Mouse (Mus musculus): ENCODE data around the gene Gm12184.
"Not testable (repeated sequence)": the region's sequence is repeated elsewhere in the genome, so short reads cannot be mapped to it uniquely, and the experiment has no call there.

The Gm12184 gene

GRCm38 (mm10) chr11:48846881-48847280 is 20.4 kb upstream of the Gm12184 start:
- no peak for DNase-seq (ENCODE audit: low spot score)

- DNase-seq (ENCODE audit: low spot score): not testable (repeated sequence)
These were observed 19.9 kb upstream of the Gm12184 start for GRCm38 (mm10) chr11:48846362-48846761.

- DNase-seq (ENCODE audit: low spot score): no peak
These were observed 18.9 kb upstream of the Gm12184 start for GRCm38 (mm10) chr11:48845244-48845815.

- DNase-seq (ENCODE audit: low spot score): no peak
These were observed 17.9 kb upstream of the Gm12184 start for GRCm38 (mm10) chr11:48844309-48844708.

GRCm38 (mm10) chr11:48843202-48843601 is 16.7 kb upstream of the Gm12184 start:
- no peak for DNase-seq (ENCODE audit: low spot score)

- no peak for DNase-seq (ENCODE audit: low spot score)
These were observed 15.9 kb upstream of the Gm12184 start for GRCm38 (mm10) chr11:48842378-48842792.

GRCm38 (mm10) chr11:48841213-48841612 is 14.8 kb upstream of the Gm12184 start:
- no peak for DNase-seq (ENCODE audit: low spot score)

DNA sequence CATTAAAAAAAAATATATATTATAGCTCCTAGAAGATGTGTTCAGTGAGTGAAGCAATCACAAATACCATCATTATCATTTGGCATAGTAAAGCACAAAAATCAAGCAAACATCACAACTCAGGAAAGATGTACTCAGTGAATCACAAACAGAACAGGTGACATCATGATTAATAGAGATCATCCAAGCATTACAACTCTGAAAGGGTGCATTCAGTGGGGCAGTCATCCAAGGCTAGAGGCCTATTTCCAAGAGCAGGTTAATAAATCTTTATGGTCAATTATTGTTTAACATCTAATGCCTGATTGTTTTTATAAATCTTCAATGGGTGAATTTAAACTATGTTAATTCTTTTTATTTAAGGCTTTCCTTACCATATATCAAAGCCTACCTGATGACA is 14.3 kb upstream of the Gm12184 start:
- no peak for DNase-seq (ENCODE audit: low spot score)

GRCm38 (mm10) chr11:48838879-48839680 is 12.6 kb upstream of the Gm12184 start:
- no peak for DNase-seq (ENCODE audit: low spot score)

- peak; percentile 32 for DNase-seq (ENCODE audit: low spot score)
These were observed 11.8 kb upstream of the Gm12184 start for GRCm38 (mm10) chr11:48838181-48838797.

DNA sequence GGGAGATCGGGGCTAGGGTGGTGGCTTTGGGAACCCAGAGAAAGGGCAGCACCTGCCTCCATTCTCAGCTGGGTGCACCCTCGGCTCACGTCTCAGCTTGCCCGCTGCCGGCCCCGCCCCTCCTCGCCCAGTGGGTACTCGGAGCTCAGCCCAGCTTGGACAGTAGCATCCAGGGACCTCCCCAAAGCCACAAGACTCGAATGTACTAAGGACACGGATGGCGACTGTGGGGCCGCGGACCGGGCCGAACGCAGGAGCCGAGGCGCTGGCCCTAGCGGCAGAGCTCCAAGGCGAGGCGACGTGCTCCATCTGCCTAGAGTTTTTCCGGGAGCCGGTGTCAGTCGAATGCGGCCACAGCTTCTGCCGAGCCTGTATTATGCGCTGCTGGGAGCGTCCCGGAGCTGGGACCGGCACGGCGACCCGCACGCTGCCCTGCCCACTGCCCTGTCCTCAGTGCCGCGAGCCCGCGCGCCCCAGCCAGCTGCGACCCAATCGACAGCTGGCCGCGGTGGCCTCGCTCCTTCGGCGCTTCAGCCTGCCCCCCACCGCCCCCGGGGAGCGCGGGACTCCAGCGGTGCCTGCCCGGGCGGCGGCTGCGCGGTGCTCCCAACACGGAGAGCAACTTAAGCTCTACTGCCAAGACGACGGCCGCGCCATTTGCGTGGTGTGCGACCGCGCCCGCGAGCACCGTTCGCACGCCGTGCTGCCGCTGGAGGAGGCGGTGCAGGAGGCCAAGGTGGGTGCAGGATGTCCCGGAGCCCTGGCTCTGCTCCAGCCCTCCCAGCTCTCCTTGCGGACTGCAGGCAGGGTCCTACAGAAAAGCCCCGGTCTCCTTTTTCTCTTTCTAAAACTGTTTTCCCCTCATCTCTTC is 11.1 kb upstream of the Gm12184 start:
- DNase-seq (ENCODE audit: low spot score): no peak

DNA sequence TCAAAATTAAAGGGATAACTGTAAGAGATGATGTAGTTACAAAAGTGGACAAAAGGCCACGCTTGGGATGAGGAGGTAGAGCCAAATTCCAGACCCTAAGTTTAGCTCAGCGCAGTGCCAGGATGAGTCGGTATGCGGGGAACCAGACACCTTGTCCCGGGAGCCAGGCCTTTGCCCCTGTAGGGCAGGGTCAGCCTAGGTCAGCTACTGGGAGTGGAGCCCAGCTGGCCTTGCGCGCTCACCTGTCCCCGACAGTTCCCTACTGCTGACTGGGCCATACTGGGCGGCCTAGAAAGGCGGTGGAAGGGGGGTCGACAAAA is 10.5 kb upstream of the Gm12184 start:
- DNase-seq (ENCODE audit: low spot score): no peak

- DNase-seq (ENCODE audit: low spot score): no peak
These were observed 9.5 kb upstream of the Gm12184 start for GRCm38 (mm10) chr11:48835923-48836322.

GRCm38 (mm10) chr11:48833731-48834639 is 7.5 kb upstream of the Gm12184 start:
- peak; percentile 92 for DNase-seq (ENCODE audit: low spot score)

GRCm38 (mm10) chr11:48833078-48833730 is 6.7 kb upstream of the Gm12184 start:
- DNase-seq (ENCODE audit: low spot score): no peak

- DNase-seq (ENCODE audit: low spot score): no peak
These were observed 4.8 kb upstream of the Gm12184 start for GRCm38 (mm10) chr11:48831273-48831672.

GRCm38 (mm10) chr11:48830279-48830678 is 3.8 kb upstream of the Gm12184 start:
- DNase-seq (ENCODE audit: low spot score): no peak

DNA sequence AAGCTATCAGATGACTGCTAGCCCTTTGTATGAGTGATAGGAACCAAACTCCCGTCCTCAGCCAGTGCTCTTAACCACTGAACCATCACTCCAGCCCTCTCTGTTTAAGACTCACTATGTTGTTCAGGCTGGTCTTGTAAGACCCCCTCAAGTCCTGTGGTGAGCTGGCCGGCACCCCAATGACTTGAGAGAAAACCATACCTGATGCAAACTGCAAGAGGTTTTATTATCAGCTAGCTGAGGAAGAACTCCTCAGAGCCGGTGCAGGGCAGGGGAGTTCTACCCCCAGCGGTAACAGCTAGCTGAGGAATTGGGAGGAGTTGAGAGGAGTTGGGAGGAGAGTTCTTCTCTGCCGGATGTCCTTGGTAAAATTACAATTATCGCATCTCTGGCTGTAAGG is 1.5 kb upstream of the Gm12184 start:
- DNase-seq (ENCODE audit: low spot score): no peak

- no peak for DNase-seq (ENCODE audit: low spot score)
These were observed 269 bp upstream of the Gm12184 start for GRCm38 (mm10) chr11:48826752-48827096.

DNA sequence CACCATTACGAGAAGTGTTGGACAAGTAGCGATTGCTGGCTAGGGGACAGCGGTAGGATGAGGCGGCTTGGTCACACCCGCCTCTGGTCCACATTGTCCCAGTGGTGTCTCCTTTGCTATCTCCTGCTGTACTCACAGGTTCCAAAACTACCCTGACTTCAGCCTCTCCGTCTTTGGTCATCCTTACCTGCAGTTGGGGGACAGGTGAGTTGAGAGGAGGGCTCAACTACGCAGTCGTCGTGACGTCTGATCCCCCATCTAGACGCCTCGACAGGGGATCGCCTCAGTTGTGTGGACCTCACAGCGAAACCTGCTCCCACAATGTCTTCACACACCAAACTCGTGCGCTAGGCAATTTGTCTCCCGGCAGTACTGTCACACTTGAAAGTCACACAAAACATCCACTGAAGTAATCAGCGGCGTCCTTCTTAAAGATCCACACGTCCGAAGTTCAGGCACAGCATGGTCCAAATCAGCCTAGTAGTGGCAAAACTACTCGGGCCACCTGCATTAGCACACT is 2.1 kb downstream of the Gm12184 start:
- DNase-seq (ENCODE audit: low spot score): no peak

DNA sequence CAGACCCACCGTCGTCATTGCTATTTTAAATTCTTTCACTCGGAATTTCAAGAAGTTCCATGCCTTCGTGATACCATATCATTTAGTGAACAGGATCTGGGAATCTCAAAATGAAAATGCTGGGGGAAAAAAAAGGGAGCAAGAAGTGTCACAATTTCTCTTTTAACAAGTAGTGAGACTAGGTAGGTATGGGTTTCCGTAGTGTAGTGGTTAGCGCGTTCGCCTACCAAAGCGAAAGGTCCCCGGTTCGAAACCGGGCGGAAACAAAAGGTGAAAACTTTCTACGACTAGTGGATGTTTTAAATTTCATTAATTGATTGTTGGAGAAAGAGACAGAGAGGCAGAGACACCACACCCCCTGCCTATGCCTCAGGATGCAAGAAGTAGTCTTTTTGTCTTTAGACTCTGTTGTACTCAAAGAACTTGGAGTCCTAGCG is 2.9 kb downstream of the Gm12184 start:
- DNase-seq (ENCODE audit: low spot score): peak; percentile 84

Data from adipocyte (in vitro differentiated cells).